Mouse (Mus musculus) embryonic stem cell, embryonic (primary cell): ENCODE measurements around the gene Ptbp1.

ENCODE experiments used
- CTCF ChIA-PET, 4 experiments: fragments of 300-600 bp in 2 of 4; fragments of 350-600 bp in 2 of 4; sonication (Branson Sonifier 250); formaldehyde crosslinking; loops; one replicate each; lab custom pipeline; 2022; ENCODE audit warnings: inconsistent platforms in 2 of 4; lab: Charles Lee
- POLR2A ChIA-PET, 4 experiments: fragments of 300-600 bp in 2 of 4; fragments of 350-600 bp in 2 of 4; sonication (Branson Sonifier 250); formaldehyde crosslinking; loops; one replicate each; lab custom pipeline; 2022; ENCODE audit warnings: antibody characterized with exemption in 4 of 4, inconsistent platforms in 1 of 4; lab: Charles Lee

Ptbp1 gene

GRCm38 (mm10) chr10:79897316-79898245, 43.4 kb downstream of the Ptbp1 start:
- ChIA-PET POLR2A (interaction anchor here in 3 of 4 experiments (0.5 to 5.0 kb wide), 23 partner anchors 8 to 279 kb away, joined by 3 to 42 read pairs (median 4); partner anchors contain the start of genes Med16 (in 3 of the 3), Ptbp1 (in 2 of the 3), Wdr18 (in 2 of the 3) and Gm26602 (in 1 of the 3)), CTCF (interaction anchor here (0.5 to 2.0 kb wide), 11 partner anchors 8 to 270 kb away, joined by 3 to 6 read pairs (median 4); partner anchors contain the start of gene Med16 (in 1 of the 4))

- ChIA-PET POLR2A (interaction anchor here in 2 of 4 experiments (0.9 to 2.7 kb wide), 6 partner anchors 8 to 121 kb away, joined by 3 to 11 read pairs (median 4); partner anchors contain the start of gene Med16 (in 1 of the 2)), CTCF (interaction anchor here in 2 of 4 experiments (0.6 to 1.3 kb wide), 4 partner anchors 47 to 87 kb away, joined by 3 to 4 read pairs (median 3); partner anchors contain the start of genes Ptbp1 (in 1 of the 2) and Wdr18 (in 1 of the 2))
These were observed 46.8 kb downstream of the Ptbp1 start for GRCm38 (mm10) chr10:79900951-79901410.

- ChIA-PET POLR2A (interaction anchor here in 3 of 4 experiments (0.9 to 5.7 kb wide), 11 partner anchors 9 to 260 kb away, joined by 3 to 84 read pairs (median 4); partner anchors contain the start of genes Ptbp1 (in 2 of the 3), Arid3a (in 1 of the 3) and Wdr18 (in 1 of the 3)), CTCF (interaction anchor here in 1 of 4 experiments (0.8 kb wide), 1 partner anchor 23 kb away, joined by 3 read pairs; no protein-coding TSS in a partner anchor)
These were observed 52.5 kb downstream of the Ptbp1 start for GRCm38 (mm10) chr10:79906712-79907111.

- ChIA-PET POLR2A (interaction anchor here (0.5 to 5.7 kb wide), 41 partner anchors 9 to 1197 kb away, joined by 3 to 84 read pairs (median 7); partner anchors contain the start of genes Ptbp1 (in 3 of the 4), Arid3a (in 2 of the 4), Kiss1r (in 2 of the 4) and Elane (in 1 of the 4)), CTCF (interaction anchor here in 2 of 4 experiments (1.0 to 2.2 kb wide), 6 partner anchors 10 to 168 kb away, joined by 3 to 9 read pairs (median 6); partner anchors contain the start of gene Kiss1r (in 1 of the 2))
These were observed 53.2 kb downstream of the Ptbp1 start for GRCm38 (mm10) chr10:79907415-79907814.

- ChIA-PET CTCF (interaction anchor here (0.5 to 2.2 kb wide), 35 partner anchors 9 to 1582 kb away, joined by 3 to 16 read pairs (median 4); partner anchors contain the start of genes Tmem259 (in 2 of the 4), Wdr18 (in 2 of the 4), Kiss1r (in 1 of the 4) and Midn (in 1 of the 4)), POLR2A (interaction anchor here (0.5 to 5.7 kb wide), 158 partner anchors 8 to 1664 kb away, joined by 3 to 84 read pairs (median 4); partner anchors contain the start of genes Kiss1r (in 4 of the 4), Ptbp1 (in 3 of the 4), Arid3a (in 2 of the 4) and Cdc34 (in 2 of the 4))
These were observed 54.2 kb downstream of the Ptbp1 start, which contains the start of gene Med16 for GRCm38 (mm10) chr10:79908167-79909091. Gene Med16, minus strand, starts transcription at chr10:79908923.

GRCm38 (mm10) chr10:79909092-79909922, 55.1 kb downstream of the Ptbp1 start:
- POLR2A ChIA-PET: interaction anchor here (0.5 to 5.7 kb wide), 116 partner anchors 7 to 711 kb away, joined by 3 to 84 read pairs (median 4); partner anchors contain the start of genes Kiss1r (in 4 of the 4), Ptbp1 (in 3 of the 4), Arid3a (in 2 of the 4) and Cdc34 (in 2 of the 4)
- CTCF ChIA-PET: interaction anchor here in 3 of 4 experiments (0.5 to 2.2 kb wide), 26 partner anchors 12 to 1583 kb away, joined by 3 to 16 read pairs (median 5); partner anchors contain the start of genes Tmem259 (in 2 of the 3), Wdr18 (in 2 of the 3), Fgf22 (in 1 of the 3) and Midn (in 1 of the 3)

GRCm38 (mm10) chr10:79910556-79910955, 56.3 kb downstream of the Ptbp1 start, which contains the start of gene Gm26602:
Gene Gm26602, plus strand, starts transcription at chr10:79910856.
- ChIA-PET POLR2A (interaction anchor here in 2 of 4 experiments (0.8 to 5.7 kb wide), 11 partner anchors 9 to 316 kb away, joined by 3 to 84 read pairs (median 3); partner anchors contain the start of genes Mum1 (in 1 of the 2), Ptbp1 (in 1 of the 2) and Wdr18 (in 1 of the 2)), CTCF (interaction anchor here in 2 of 4 experiments (0.7 to 1.1 kb wide), 3 partner anchors 142 to 172 kb away, joined by 4 read pairs; no protein-coding TSS in a partner anchor)

GRCm38 (mm10) chr10:79912412-79912811, 58.2 kb downstream of the Ptbp1 start:
- ChIA-PET POLR2A (interaction anchor here in 2 of 4 experiments (0.6 to 1.4 kb wide), 5 partner anchors 9 to 74 kb away, joined by 3 to 4 read pairs (median 3); partner anchors contain the start of gene R3hdm4 (in 1 of the 2)), CTCF (interaction anchor here in 2 of 4 experiments (0.6 to 1.1 kb wide), 4 partner anchors 19 to 314 kb away, joined by 3 to 6 read pairs (median 3); partner anchors contain the start of gene Mum1 (in 1 of the 2))
